Mouse (Mus musculus) heart, postnatal 10 days (tissue): ENCODE results near the gene Ms4a14. TPM values are rescaled to one million over a fixed set of nuclear protein-coding genes. Genes with fewer than 3 reads are reported as not detected.
"Not testable (repeated sequence)": the region's sequence is repeated elsewhere in the genome, so short reads cannot be mapped to it uniquely, and the experiment has no call there.

Source experiments
- DNase-seq, 2 experiments: peaks; one replicate each; pipeline ENCODE4 v3.0.0; 2021
- intact Hi-C: fragments of 180-260 bp; cut with DNase I; formaldehyde crosslinking; loops from one replicate; pipeline ENCODE4 v1.15.1; 2025
- total RNA-seq, 2 experiments: library from RNA; stranded (reverse); gene quantifications; 2 replicates each; pipeline ENCODE4 v1.2.3; 2021

Gene Ms4a14
- total RNA-seq, 2 experiments from 2014 or later, result 0.10 to 0.12 TPM

- intact Hi-C loops, result no loop called here
- no peak for DNase-seq
Measured at GRCm38 (mm10) chr19:11264602-11265185, 49.6 kb downstream of the Ms4a14 start.

GRCm38 (mm10) chr19:11263549-11263948, 50.7 kb downstream of the Ms4a14 start:
- no peak for DNase-seq
- intact Hi-C loops, result no loop called here

GRCm38 (mm10) chr19:11262932-11263331, 51.3 kb downstream of the Ms4a14 start:
- intact Hi-C loops, DNase-seq: not testable (repeated sequence)

GRCm38 (mm10) chr19:11261522-11261921, 52.7 kb downstream of the Ms4a14 start:
- DNase-seq, result no peak
- intact Hi-C loops, result no loop called here

Other genes with a start within 250 kb of the Ms4a14 start
- under 1 TPM; 0.45 to 0.97 TPM for gene Ms4a8a, start 233.4 kb downstream of the Ms4a14 start, total RNA-seq
- gene 1700017D01Rik, start 183.6 kb downstream of the Ms4a14 start, total RNA-seq, result not detected
- gene 1700025F22Rik, start 149.1 kb downstream of the Ms4a14 start, total RNA-seq, result not detected
- gene Ms4a13, start 117.7 kb downstream of the Ms4a14 start, total RNA-seq, result not detected
- gene Ms4a12, start 82.0 kb downstream of the Ms4a14 start, total RNA-seq, result not detected
- gene Ms4a1, start 48.2 kb downstream of the Ms4a14 start, total RNA-seq, result under 1 TPM; 0.55 to 0.84 TPM
- gene Ms4a5, start 30.6 kb downstream of the Ms4a14 start, total RNA-seq, result not detected
- gene Ms4a7, start 21.7 kb upstream of the Ms4a14 start, total RNA-seq, result under 1 TPM; 0.89 to 0.97 TPM
- gene Ms4a4a, start 61.1 kb upstream of the Ms4a14 start, total RNA-seq, result 1 to 10 TPM; 3.0 to 5.7 TPM
- gene Ms4a4c, start 90.3 kb upstream of the Ms4a14 start, total RNA-seq, result not detected
- gene Ms4a4b, start 129.1 kb upstream of the Ms4a14 start, total RNA-seq, result 1 to 10 TPM; 1.1 to 2.4 TPM
- 1 to 10 TPM; 5.5 to 7.1 TPM for gene Ms4a6c, start 154.9 kb upstream of the Ms4a14 start, total RNA-seq
- gene Gm8369, start 171.5 kb upstream of the Ms4a14 start, total RNA-seq, result under 1 TPM in 1 of 2 experiments, not detected in 1; 0.24 TPM
- gene Ms4a6b, start 202.1 kb upstream of the Ms4a14 start, total RNA-seq, result 1 to 10 TPM; 2.9 to 4.7 TPM
- gene Ms4a4d, start 222.3 kb upstream of the Ms4a14 start, total RNA-seq, result 1 to 10 TPM; 1.5 TPM